ENCODE assay signal across 8 mouse cellular contexts in genomic region chr5:25101126-25101523, GRCm38 (mm10). TPM values are rescaled to one million over a fixed set of nuclear protein-coding genes. Genes with fewer than 3 reads are reported as not detected.
DNase-seq lines count a peak whose midpoint lies in the region; ATAC-seq and TF ChIP-seq lines count a peak whose summit lies in the region.

No protein-coding gene starts in this region.

- TF ChIP-seq EP300 in stomach, postnatal 0 days (optimal IDR thresholded peaks at IDR 0.05) = no peak

- H3K27ac ChIP-seq in forebrain, embryonic 16.5 days (ENCODE audit: low read length) = no peak overlapping the region
- no peak overlapping the region for H3K27ac ChIP-seq in hindbrain, embryonic 12.5 days
- no peak overlapping the region; the same call in 1 of the 2 replicates for H3K27ac ChIP-seq in limb, embryonic 15.5 days
- H3K27ac ChIP-seq in midbrain, embryonic 13.5 days = no peak overlapping the region
- H3K27ac ChIP-seq in stomach, postnatal 0 days (replicated peaks) = peak overlapping the region; percentile 90

- under 1% methylated on average over 25 of the region's 25 CpGs for WGBS in forebrain, embryonic 16.5 days
- 2% methylated on average over 25 of the region's 25 CpGs for WGBS in hindbrain, embryonic 12.5 days
- WGBS in limb, embryonic 15.5 days = 1% methylated on average over 25 of the region's 25 CpGs
- WGBS in midbrain, embryonic 13.5 days = under 1% methylated on average over 25 of the region's 25 CpGs
- WGBS in stomach, postnatal 0 days = under 1% methylated on average over 25 of the region's 25 CpGs

- peak overlapping the region; percentile 53 for H3K4me3 ChIP-seq in forebrain, embryonic 16.5 days (replicated peaks; ENCODE audit: low read length)
- H3K4me3 ChIP-seq in hindbrain, embryonic 12.5 days = peak overlapping the region; percentile 61
- peak overlapping the region; percentile 65 for H3K4me3 ChIP-seq in limb, embryonic 15.5 days
- peak overlapping the region; percentile 58 for H3K4me3 ChIP-seq in midbrain, embryonic 13.5 days (replicated peaks)
- H3K4me3 ChIP-seq in stomach, postnatal 0 days (ENCODE audit: low read depth, low read length) = peak overlapping the region; percentile 67

- H3K4me2 ChIP-seq in forebrain, embryonic 16.5 days (ENCODE audit: low read length) = peak overlapping the region; percentile 71
- H3K4me2 ChIP-seq in hindbrain, embryonic 12.5 days (replicated peaks) = peak overlapping the region; percentile 100
- peak overlapping the region; percentile 100 for H3K4me2 ChIP-seq in limb, embryonic 15.5 days
- H3K4me2 ChIP-seq in midbrain, embryonic 13.5 days (replicated peaks) = peak overlapping the region; percentile 98
- peak overlapping the region; percentile 99 for H3K4me2 ChIP-seq in stomach, postnatal 0 days (replicated peaks; ENCODE audit: low read depth)

- intact Hi-C loops in left cerebral cortex, postnatal 36 days (cut with DNase I) = no loop called here
- intact Hi-C loops in left cerebral cortex, postnatal 4 days (cut with DNase I) = no loop called here

- peak; percentile 59 for TF ChIP-seq CTCF in stomach, postnatal 0 days (IDR thresholded peaks at IDR 0.05; ENCODE audit: low read depth)

- peaks cover 28% of the 10 kb centered on the region for H3K27me3 ChIP-seq in forebrain, embryonic 16.5 days (replicated peaks; ENCODE audit: control insufficient read depth, insufficient read depth, low read length)
- peaks cover 57% of the 10 kb centered on the region for H3K27me3 ChIP-seq in hindbrain, embryonic 12.5 days
- H3K27me3 ChIP-seq in limb, embryonic 15.5 days = peaks cover 50% of the 10 kb centered on the region
- peaks cover 55% of the 10 kb centered on the region for H3K27me3 ChIP-seq in midbrain, embryonic 13.5 days
- H3K27me3 ChIP-seq in stomach, postnatal 0 days (ENCODE audit: control insufficient read depth, insufficient read depth, low read length) = no peaks in the 10 kb centered on the region

- H3K9me3 ChIP-seq in forebrain, embryonic 16.5 days (ENCODE audit: control insufficient read depth, low read length) = no peaks in the 10 kb centered on the region
- no peaks in the 10 kb centered on the region for H3K9me3 ChIP-seq in hindbrain, embryonic 12.5 days (replicated peaks)
- H3K9me3 ChIP-seq in limb, embryonic 15.5 days = no peaks in the 10 kb centered on the region
- H3K9me3 ChIP-seq in midbrain, embryonic 13.5 days = no peaks in the 10 kb centered on the region
- H3K9me3 ChIP-seq in stomach, postnatal 0 days (ENCODE audit: control insufficient read depth, low read length) = no peaks in the 10 kb centered on the region

- peak overlapping the region; percentile 56 for H3K9ac ChIP-seq in forebrain, embryonic 16.5 days (replicated peaks; ENCODE audit: low read depth, low read length)
- peak overlapping the region; percentile 59 for H3K9ac ChIP-seq in hindbrain, embryonic 12.5 days
- peak overlapping the region; percentile 50; the same call in 1 of the 2 replicates for H3K9ac ChIP-seq in limb, embryonic 15.5 days
- peak overlapping the region; percentile 57; the same call in 1 of the 2 replicates for H3K9ac ChIP-seq in midbrain, embryonic 13.5 days (replicated peaks)
- peak overlapping the region; percentile 78; the same call in 1 of the 2 replicates for H3K9ac ChIP-seq in stomach, postnatal 0 days (ENCODE audit: low read length)

- ATAC-seq in forebrain, embryonic 16.5 days = 0 out of 2 replicates have a peak, but pooled peaks have one; percentile 8
- ATAC-seq in hindbrain, embryonic 12.5 days (ENCODE audit: low FRiP score) = peak; percentile 27; the same call in 1 of the 2 replicates
- peak; percentile 59; the same call in 1 of the 2 replicates for ATAC-seq in limb, embryonic 15.5 days (ENCODE audit: insufficient number of reproducible peaks, low FRiP score, low TSS enrichment, low read depth)
- peak; percentile 48 for ATAC-seq in midbrain, embryonic 13.5 days
- peak; percentile 69 for ATAC-seq in stomach, postnatal 0 days (ENCODE audit: low FRiP score, low TSS enrichment)

- H3K4me1 ChIP-seq in forebrain, embryonic 16.5 days (replicated peaks; ENCODE audit: control insufficient read depth, insufficient read depth, low read length) = peaks cover 16% of the 10 kb centered on the region
- peaks cover 27% of the 10 kb centered on the region for H3K4me1 ChIP-seq in hindbrain, embryonic 12.5 days
- peaks cover 26% of the 10 kb centered on the region for H3K4me1 ChIP-seq in limb, embryonic 15.5 days
- peaks cover 25% of the 10 kb centered on the region for H3K4me1 ChIP-seq in midbrain, embryonic 13.5 days (replicated peaks)
- no peaks in the 10 kb centered on the region for H3K4me1 ChIP-seq in stomach, postnatal 0 days (replicated peaks; ENCODE audit: control insufficient read depth, insufficient read depth)

- no peaks in the 10 kb centered on the region for H3K36me3 ChIP-seq in forebrain, embryonic 16.5 days (ENCODE audit: control insufficient read depth, insufficient read depth)
- no peaks in the 10 kb centered on the region for H3K36me3 ChIP-seq in hindbrain, embryonic 12.5 days
- H3K36me3 ChIP-seq in limb, embryonic 15.5 days = no peaks in the 10 kb centered on the region
- no peaks in the 10 kb centered on the region for H3K36me3 ChIP-seq in midbrain, embryonic 13.5 days
- H3K36me3 ChIP-seq in stomach, postnatal 0 days (ENCODE audit: control insufficient read depth, insufficient read depth, low read length) = no peaks in the 10 kb centered on the region

- DNase-seq in left cerebral cortex, postnatal 36 days (ENCODE audit: low spot score in 2 of 2) = peak; percentile 38 to 55
- DNase-seq in left cerebral cortex, postnatal 4 days = no peak
- peak; percentile 81 for DNase-seq in adrenal gland, postnatal 10 days
- peak; percentile 74 for DNase-seq in stomach, postnatal 0 days (ENCODE audit: low spot score)

RNA-seq across cellular contexts. Expression of gene Prkag2, which starts 0.7 kb away (rescaled TPM):
- 100 to 1,000 TPM in 1 of 2 experiments, 10 to 100 TPM in 1; 90.6 to 123 TPM for total RNA-seq in left cerebral cortex, postnatal 36 days (2021)
- 100 to 1,000 TPM; 162 to 172 TPM for total RNA-seq in left cerebral cortex, postnatal 4 days (2021)
- 100 to 1,000 TPM in 1 of 2 experiments, 10 to 100 TPM in 1; 76.5 to 129 TPM for total RNA-seq in adrenal gland, postnatal 10 days (2021)
- polyA plus RNA-seq in forebrain, embryonic 16.5 days (2015; fragmentation: Nextera tagmentation; extraction: Ambion mirVana) = 105 and 109 TPM in 2 replicates
- polyA plus RNA-seq in hindbrain, embryonic 12.5 days (2016; fragmentation: Nextera tagmentation; extraction: Ambion mirVana) = 56.7 and 62.9 TPM in 2 replicates
- polyA plus RNA-seq in limb, embryonic 15.5 days (2015; fragmentation: Nextera tagmentation; extraction: Ambion mirVana) = 20.1 and 21.7 TPM in 2 replicates
- polyA plus RNA-seq in midbrain, embryonic 13.5 days (2015; fragmentation: Nextera tagmentation; extraction: Ambion mirVana) = 74.5 and 76.9 TPM in 2 replicates
- 33.4 and 33.9 TPM in 2 replicates for polyA plus RNA-seq in stomach, postnatal 0 days (2015; fragmentation: Nextera tagmentation; extraction: Ambion mirVana)

Comparison
In these comparisons a context has a peak if more than half of its experiments do, and no peak if none do; other contexts are left out.
1. ATAC-seq: peak in every context shown above with its lines; median percentile 69 in stomach, postnatal 0 days; 59 in limb, embryonic 15.5 days; 48 in midbrain, embryonic 13.5 days; 27 in hindbrain, embryonic 12.5 days; 8 in forebrain, embryonic 16.5 days.